Mouse (Mus musculus) cerebellum, adult 9-10 months (tissue): Measurements from ENCODE around the gene Tbx1.

Experiments used
- DNase-seq: peaks from one replicate; pipeline ENCODE4 v3.0.0; 2022

Tbx1 gene

DNA sequence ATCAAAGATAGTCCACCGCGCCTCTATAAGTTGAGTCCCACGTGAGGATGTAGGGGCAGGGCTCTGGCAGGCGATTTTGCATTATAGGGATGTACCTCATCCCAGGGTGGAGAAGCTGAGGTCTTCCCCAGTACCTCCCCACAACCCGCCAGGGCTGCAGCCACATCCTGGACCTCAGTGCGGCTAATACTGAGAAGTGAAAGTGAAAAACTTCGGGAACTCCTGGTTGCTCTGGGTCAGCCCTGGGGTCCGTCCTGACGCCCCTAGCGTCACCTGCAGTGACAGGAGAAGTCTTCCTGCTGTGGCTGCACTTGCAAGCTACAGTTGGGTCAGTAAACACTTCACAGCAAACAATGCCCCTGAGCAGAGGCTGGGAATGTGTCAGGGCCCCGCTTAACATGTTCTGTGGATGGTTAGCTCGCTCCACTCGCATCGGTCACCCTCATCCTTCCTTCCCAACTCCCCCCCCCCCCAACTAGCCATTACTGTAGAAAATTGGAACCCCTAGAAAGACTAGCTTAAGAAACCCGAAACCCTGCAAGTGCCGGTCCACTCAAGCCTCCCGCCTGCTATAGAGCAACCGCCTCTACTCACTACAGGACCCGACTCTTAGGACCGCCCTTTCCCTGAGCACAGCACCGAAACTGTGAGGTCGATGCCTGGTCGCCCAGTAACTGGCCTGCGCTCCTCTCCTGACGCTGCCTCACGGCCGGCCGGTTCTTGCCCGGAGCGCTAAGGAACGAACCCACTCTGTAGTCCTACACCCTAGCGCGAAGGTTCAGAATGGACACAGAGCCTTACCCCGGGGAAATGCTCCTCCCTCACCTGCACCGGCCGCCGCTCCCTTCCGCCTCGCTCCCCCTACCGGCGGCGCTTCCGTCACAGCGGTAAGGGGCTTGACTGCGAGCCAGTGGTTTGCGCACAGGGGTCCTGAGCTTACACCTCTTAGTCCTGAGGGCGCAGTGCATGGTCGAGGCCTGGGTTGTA lies at the start of gene Tbx1:
TSS of gene Tbx1 (minus strand) at position 868 of the 987 bp plus-strand sequence.
- no peak for DNase-seq

GRCm38 (mm10) chr16:18639382-18639929 lies 49.0 kb upstream of the Tbx1 start:
- DNase-seq = no peak

DNA sequence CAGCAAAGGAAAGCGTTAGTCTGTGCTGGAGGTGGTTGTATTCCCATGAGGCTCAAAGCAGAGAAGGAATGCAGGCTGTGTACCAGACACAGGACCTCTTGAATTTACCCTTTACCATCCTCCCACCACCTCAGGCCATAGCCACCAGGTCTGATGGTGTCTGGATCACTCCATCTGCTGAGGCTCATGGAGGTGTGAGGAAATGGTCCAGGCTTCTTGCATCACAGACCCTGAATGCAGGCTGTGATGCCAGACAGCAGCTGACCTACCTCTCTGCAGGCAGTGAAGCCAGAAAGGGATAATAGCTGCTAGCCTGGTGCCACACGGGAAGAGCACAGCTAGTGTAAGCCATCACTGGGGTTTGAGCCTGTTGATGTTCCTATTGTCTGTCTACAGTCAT lies 47.9 kb upstream of the Tbx1 start:
- no peak for DNase-seq

DNA sequence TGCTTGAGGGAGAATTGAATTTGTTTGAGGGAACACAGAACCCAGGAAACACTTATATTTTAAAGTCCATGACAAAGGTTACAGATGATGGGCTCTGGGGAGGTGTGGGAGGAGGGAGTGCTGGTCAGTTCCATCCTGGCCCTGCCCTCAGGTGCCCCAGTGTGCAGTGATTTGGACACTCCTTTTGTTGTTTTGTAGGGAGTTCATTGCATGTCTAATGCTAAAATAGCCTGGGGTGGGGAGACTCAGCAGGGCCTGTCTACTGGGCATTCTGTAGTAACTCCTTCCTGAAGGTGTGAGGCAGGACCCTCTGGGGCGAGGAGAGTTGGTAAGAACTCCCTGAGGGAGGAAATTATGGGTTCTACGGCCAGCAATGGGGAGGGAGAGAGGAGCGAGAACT lies 46.3 kb upstream of the Tbx1 start:
- DNase-seq = no peak

GRCm38 (mm10) chr16:18636401-18636800 lies 45.9 kb upstream of the Tbx1 start:
- no peak for DNase-seq

GRCm38 (mm10) chr16:18633333-18633732 lies 42.9 kb upstream of the Tbx1 start:
- DNase-seq = no peak

GRCm38 (mm10) chr16:18632816-18633215 lies 42.3 kb upstream of the Tbx1 start:
- DNase-seq = no peak

DNA sequence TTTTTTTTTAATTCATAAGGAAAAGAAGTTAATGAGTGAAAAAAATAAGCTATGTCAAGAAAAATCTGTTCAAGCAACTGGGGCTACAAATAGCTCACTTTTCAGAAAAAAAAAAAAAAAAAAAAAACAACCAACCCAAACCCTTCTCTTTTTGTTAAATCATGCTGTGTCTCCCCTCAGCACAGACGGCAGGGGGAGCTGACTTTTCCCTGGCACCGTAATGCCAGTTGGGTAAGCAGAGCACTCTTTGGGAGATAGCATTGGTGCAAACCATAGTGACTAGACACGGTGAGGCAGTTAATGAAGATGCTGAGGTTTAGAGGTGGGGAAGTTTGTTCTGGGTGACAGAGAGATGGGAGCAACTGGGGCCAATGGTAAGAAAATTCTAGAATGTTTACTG lies 41.6 kb upstream of the Tbx1 start:
- DNase-seq = no peak

DNA sequence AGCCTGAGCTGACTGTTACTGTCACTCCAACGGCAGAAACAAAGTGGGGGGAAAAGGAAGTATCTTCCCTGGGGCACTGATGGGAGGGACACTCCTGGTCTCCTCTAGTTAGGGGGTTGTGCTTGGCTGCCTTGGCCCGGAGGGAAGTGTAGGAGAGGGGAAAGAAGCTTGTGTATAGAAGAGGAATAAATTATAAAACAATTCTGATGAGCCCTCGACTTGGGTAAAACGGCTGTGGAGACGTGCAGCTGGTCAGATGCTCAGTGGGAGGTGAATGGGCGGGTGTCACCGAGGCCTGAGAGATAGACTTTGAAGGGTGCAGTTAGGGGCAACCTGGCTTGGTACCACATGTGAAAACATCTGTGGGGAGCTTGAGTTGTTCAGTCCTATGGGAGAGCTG lies 40.7 kb upstream of the Tbx1 start:
- no peak for DNase-seq

GRCm38 (mm10) chr16:18630291-18630690 lies 39.8 kb upstream of the Tbx1 start:
- DNase-seq = no peak

GRCm38 (mm10) chr16:18629390-18630231 lies 39.1 kb upstream of the Tbx1 start, which contains the start of gene Sept5:
TSS of gene Sept5 (minus strand) at chr16:18629954.
- DNase-seq = peak; percentile 83

DNA sequence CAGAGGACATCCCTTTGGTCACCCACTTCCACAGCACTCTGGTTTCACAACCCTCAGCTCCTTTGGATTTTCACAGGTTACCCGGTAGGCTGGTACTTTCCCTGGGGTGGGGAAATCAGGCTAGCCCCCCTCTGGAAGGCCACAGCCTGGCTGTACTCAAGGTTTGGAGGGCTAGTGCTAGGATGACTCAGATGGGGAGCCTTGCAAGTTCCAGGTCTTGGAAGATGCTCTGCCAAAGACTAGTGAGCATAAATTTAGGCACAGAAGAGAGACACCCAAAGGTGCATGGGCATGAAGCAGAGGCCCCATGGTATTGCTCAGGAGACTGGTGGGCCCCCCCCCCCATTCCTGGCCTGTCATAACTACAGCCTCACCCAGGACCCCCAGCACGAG lies 38.5 kb upstream of the Tbx1 start:
- no peak for DNase-seq

- peak; percentile 57 for DNase-seq
These were observed 37.9 kb upstream of the Tbx1 start for GRCm38 (mm10) chr16:18628206-18628947.

DNA sequence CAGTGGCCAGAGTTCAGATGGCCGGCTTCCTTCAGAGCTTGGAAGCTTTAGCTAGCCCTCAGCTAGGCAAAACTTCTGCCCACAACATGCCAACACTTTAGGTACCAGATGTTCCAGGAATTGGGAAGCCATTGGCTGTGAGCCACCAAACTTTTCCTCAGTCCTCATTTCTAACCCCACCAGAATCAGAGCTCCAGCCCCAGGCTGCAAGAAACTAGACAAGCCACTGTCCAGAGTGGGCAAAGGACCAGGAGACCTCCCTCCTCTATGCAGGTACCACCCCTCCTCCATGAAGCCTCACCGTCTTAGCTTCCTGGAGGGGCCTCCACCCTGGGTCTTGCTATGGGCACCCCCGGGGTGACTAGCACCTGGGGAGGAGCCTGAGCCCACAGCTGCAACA lies 36.7 kb upstream of the Tbx1 start:
- DNase-seq = peak; percentile 75

DNA sequence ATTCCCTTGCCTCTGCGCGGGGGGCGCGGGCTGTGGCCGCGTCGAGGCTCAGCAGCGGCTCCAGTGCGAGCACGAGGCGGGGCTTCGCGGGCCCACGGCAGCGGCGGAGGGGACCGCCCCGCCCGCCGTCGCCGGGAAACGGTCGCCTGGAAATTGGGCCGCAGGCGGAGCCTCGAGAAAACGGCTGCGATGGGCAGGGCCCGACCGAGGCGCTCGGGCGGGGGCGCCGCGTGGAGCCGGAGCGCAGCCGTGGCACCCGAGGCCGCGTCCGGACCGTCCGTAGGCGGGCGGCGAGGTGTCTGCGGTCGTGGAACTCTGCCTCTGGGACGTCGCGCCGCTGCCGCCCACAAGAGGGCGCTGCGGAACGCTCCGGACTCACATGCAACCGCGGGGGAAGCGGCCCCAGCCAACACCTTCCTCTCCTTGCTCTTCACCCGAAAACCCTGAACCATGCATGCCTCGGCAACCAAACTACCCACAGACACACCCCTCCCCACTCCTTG lies 36.0 kb upstream of the Tbx1 start, which contains the start of gene Gm49601:
TSS of gene Gm49601 (minus strand) at position 52 of the 503 bp plus-strand sequence.
- DNase-seq = peak; percentile 90

DNA sequence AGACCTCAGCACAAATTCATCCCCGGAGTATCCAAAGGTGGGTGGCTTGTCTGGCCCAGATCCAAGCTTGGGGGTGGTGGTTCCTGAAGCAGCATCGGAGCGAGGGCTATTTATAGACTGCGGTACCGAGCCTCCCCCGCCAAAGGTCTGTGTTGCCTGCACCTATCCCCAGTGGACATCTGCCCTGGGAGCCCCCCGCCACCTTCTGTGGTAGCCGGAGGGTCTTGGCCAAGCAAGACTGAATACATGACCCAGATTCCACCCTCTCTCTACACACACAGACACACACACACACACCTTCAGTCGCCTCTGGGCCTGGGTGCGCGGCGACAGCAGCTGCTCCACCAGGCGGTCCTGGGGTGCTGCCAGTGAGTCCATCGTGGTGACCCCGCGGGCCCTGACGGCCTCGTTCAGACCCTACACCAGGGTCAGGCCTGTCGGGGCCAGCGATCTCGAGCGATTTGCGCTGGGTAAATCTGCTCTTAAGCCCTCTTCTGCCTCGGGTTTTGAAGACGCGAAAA lies 35.4 kb upstream of the Tbx1 start:
- DNase-seq = peak; percentile 76

- DNase-seq = peak; percentile 48
These were observed 34.6 kb upstream of the Tbx1 start for GRCm38 (mm10) chr16:18625097-18625496.

DNA sequence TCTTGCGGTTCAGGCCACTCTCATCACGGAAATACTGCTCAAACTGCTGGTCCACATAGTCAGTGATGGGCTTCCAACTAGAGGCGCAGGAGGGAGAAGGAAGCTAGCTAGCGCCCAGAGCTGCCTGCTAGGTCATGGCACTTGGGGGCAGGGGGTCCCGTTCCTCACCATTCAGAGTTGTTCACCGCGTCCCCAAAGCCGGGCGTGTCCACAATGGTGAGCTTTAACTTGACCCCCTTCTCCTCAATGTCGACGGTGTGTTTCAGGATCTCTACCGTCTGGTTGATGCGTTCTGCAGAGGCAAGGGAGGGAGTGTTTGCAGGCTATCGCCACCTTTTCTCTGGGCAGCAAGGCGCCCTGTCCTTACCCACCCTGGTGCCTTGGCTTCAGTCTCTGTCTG lies 34.2 kb upstream of the Tbx1 start:
- DNase-seq = no peak

DNA sequence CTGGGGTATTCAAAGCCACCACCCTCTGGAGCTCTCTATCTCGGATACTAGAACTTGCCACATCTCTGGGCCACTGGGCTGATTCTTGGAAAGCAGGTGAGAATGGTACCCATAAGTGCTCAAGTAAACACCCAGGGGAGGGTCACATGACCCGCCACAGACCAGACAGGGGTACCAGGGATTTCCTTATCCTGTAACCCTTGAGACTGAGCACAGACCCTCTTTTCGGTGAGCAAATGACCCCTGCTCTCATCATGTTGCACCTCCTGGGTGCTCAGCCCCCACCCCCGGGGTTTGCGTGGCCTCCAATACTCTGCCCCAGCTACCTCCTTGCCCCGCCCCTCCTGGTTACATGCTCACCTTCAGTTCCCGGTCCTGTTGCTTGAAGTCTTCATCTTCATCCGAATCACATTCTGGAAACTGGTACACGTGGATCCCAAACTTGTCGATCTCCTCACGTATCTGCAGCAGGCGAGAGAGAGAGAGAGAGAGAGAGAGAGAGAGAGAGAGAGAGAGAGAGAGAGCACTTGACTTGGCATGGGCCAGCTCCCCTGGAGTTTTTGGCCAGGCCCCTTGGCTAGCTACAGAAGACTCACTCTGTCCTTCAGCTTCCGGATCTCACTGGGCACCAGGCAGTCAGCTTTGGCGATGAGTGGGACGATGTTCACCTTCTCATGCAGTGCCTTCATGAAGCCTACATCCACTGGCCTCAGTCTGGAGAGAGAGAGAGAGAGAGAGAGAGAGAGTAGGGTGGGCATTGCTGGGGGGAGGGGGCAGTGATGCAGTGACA lies 33.5 kb upstream of the Tbx1 start:
- peak; percentile 62 for DNase-seq

DNA sequence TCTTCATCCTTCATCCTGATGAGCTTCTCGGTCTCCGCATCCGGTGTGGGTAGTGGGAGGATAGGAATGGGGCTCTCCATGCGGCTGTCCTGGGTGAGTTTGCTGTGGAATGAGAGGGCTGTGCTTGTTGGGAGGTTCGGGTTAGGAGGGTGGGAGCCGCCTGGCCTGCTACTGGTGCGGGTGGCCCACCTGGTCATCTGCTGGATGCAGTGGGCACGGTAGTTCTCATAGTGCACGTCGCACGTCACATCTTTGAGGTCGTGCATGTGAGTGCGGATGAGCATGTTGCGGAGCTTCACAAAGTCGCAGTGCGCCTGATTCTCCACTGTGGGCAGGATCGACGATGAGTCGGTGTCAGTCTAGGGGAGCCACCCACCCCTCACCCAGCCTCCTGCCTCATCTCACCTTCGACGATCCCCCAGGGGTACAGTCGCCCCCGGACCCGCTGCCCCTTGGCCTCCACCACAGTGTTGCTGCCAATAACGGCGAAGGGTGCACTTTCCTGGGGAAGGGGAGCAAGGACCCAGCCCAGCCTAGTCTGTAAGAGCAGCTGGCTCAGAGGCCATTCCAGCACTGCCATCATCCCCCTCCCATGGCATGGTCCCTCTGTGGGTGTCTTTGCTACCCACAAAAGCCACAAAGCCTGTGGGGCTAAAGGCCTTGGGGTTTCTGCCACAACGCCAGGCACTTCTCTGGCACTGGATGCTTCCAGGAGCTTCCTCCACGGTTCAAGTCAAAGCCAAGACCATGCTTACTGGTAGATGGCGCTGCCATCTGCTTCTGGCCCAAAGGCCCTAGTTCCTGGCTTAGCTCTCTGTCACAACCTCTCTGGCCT lies 32.7 kb upstream of the Tbx1 start:
- DNase-seq = no peak
